Mouse (Mus musculus): Measurements from ENCODE around the gene Zbtb22. TPM values are rescaled to one million over a fixed set of nuclear protein-coding genes. Genes with fewer than 3 reads are reported as not detected.
A peak's percentile ranks its signal among the peaks of the same experiment; 100 is the strongest.

Gene Zbtb22
- polyA plus RNA-seq, 1 experiment = 11.1 TPM

DNA sequence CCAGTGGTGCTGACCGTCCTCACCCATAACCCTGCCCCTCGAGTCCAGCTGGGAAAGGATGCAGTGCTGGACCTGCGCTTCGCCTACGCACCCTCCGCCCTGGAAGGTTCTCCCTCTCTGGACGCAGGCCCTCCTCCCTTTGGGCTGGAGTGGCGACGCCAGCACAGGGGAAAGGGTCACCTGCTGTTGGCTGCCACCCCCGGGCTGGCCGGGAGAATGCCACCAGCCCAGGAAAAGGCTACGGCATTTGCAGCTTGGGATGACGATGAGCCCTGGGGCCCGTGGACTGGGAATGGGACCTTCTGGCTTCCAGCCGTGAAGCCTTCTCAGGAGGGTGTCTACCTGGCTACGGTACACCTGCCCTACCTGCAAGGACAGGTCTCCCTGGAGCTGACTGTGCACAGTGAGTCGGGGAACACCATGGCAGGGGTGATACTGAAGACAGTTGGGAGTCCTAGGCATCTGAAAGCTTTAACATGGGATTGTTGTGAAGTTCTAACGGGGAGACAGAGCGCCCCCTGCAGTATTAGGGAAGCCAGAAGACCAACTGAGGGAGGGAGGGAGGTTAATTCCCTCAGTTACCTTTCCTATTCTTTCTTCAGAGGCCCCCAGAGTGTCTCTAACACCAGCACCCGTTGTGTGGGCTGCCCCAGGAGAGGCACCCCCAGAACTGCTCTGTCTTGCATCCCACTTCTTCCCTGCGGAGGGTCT lies 9.9 kb downstream of the Zbtb22 start:
- Histone ChIP-seq H3K4me1 (ENCODE audit: control insufficient read depth, insufficient read depth, insufficient read length, low read length) (no peaks in the 10 kb centered on the region), H3K4me3 (ENCODE audit: insufficient read depth, low read depth, low read length) (no peak overlapping the region), H3K27ac (replicated peaks; ENCODE audit: low read depth, low read length) (no peak overlapping the region)

- no peak overlapping the region for H3K4me3 ChIP-seq (ENCODE audit: insufficient read depth, low read depth, low read length)
- no peak overlapping the region for H3K27ac ChIP-seq (replicated peaks; ENCODE audit: low read depth, low read length)
- H3K4me1 ChIP-seq (ENCODE audit: control insufficient read depth, insufficient read depth, insufficient read length, low read length) = no peaks in the 10 kb centered on the region; the same call in 1 of the 2 replicates
These were observed 10.7 kb downstream of the Zbtb22 start for GRCm38 (mm10) chr17:33926207-33926932.

DNA sequence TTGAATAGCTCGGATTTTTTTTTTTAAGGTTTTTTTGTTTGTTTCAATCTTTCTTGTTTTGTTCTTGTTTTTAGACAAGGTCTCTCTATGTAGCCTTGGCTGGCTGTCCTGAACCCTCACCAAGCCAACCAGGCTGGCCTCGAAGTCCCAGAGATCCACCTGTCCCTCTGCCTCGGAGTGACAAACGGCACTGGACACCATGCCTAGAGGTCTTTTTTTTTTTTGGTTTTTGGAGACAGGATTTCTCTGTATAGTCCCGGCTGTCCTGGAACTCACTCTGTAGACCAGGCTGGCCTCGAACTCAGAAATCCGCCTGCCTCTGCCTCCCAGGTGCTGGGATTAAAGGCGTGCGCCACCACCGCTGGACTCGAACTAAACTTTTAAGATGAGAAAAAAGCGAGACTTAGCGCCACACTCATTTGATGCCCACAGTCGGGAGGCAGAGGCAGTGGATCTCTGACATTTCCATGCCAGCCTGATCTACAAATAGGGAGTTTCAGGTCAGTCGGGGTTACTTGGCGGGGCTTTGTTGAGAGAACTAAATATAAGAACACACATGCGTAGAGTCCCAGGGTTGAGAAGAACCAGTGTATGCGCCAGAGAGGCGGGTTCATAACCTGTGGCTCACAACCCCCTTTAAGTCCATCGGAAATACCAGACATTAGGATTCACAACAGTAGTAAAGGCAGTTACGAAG lies 12.7 kb downstream of the Zbtb22 start:
- Histone ChIP-seq H3K4me1 (ENCODE audit: control insufficient read depth, insufficient read depth, insufficient read length, low read length) (peaks cover 3% of the 10 kb centered on the region; the same call in 1 of the 2 replicates), H3K27ac (replicated peaks; ENCODE audit: low read depth, low read length) (no peak overlapping the region), H3K4me3 (ENCODE audit: insufficient read depth, low read depth, low read length) (peak overlapping the region; percentile 90)

DNA sequence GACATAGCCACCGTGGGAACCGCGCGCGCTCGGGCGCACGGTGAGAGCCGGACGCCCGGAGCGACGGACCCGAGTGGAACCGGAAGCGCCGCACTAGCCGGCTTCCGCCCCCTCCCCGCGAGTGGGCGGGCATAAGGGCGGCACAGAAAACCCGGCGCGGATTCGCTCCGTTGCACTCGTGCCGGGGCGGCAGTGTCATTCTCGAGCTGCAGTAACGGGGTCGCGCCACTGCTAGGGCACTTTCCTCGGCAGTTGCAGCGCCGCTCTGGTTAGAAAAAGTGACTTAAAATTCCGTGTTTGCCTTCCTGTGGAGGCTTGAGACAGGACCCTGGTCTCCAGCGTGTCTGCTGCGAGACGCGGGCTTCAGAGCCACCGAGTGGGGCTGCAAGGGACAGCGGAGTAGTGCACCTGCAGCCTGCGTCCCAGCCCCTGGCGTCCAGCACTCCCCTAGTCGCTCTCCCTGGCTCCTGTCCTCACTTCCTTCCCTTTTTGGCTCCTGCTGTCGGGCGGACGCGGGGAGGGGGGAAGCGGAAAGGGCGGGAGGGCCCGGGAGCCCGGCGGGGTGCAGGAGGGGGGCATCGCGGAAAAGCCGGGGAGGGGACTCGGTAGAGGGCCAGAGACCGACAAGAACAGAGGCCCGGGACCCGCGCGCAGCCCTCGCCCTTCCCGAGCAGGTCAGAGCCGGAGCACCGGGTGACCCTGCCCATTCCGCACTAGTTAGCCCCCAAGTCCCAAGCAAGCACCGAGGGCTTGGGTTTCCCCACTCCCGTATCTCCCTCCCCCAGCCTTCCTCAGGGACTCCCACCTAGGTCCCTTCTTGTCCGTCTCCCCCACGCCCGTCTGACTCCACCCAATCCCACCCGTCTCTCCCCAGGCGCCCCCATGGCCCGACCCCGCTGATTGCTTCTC lies 13.9 kb downstream of the Zbtb22 start, which contains the start of gene Rgl2:
Gene Rgl2 (plus strand): TSS at position 173 of the 909 bp plus-strand sequence.
- peaks cover 3% of the 10 kb centered on the region; the same call in 1 of the 2 replicates for H3K4me1 ChIP-seq (ENCODE audit: control insufficient read depth, insufficient read depth, insufficient read length, low read length)

DNA sequence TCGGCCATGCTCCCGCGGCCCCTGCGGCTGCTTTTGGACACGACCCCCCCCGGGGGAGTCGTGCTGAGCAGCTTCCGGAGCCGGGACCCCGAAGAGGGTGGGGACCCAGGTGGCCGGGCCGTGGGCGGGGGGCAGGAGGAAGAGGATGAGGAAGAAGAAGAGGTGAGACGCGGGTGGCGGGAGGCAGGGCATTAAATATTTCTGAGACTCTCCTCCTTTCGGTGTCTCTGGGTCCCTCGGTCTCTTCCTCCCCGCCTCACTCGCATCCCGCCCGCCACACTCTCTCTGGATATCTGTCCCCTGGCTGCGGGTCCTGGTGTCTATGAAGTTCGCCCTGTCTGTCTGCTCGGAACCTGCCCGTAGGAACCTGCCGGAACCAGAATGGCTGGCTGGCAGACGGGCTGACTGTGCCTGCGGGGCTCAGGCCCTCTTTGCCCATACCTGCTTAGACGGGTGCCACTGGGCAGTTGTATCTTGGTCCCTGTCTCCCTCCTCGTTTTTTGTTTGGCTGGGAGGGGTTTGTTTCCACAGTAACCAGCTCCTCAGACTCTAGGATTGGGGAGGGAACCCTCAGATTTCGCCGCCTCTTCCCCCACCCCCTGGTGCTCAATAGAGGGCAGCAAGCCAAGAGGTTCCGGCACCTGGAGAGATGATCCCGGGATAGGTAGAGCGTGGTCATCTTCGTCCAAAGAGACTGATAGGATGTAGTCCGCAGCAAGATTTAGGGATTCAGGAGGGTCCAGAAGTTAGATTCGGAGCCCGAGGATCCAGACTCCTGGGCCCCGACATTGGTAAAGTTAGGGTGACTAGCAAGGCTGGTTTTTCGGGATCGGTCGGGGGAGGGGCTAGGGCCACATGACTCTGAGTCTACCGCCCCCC lies 14.8 kb downstream of the Zbtb22 start:
- H3K27ac ChIP-seq (replicated peaks; ENCODE audit: low read depth, low read length) = peak overlapping the region; percentile 89
- H3K4me3 ChIP-seq (ENCODE audit: insufficient read depth, low read depth, low read length) = peak overlapping the region; percentile 90
- H3K4me1 ChIP-seq (ENCODE audit: control insufficient read depth, insufficient read depth, insufficient read length, low read length) = peaks cover 3% of the 10 kb centered on the region; the same call in 1 of the 2 replicates

More for the DNA sequence above, 13.9 kb downstream of the Zbtb22 start, which contains the start of gene Rgl2:
- H3K27ac ChIP-seq (replicated peaks; ENCODE audit: low read depth, low read length) = peak within 1 kb of the TSS; percentile 92
- H3K4me3 ChIP-seq (ENCODE audit: insufficient read depth, low read depth, low read length) = peak within 1 kb of the TSS; percentile 90

GRCm38 (mm10) chr17:33931159-33931866 lies 15.6 kb downstream of the Zbtb22 start:
- H3K4me1 ChIP-seq (ENCODE audit: control insufficient read depth, insufficient read depth, insufficient read length, low read length) = peaks cover 3% of the 10 kb centered on the region; the same call in 1 of the 2 replicates
- H3K27ac ChIP-seq (replicated peaks; ENCODE audit: low read depth, low read length) = peak overlapping the region; percentile 36
- peak overlapping the region; percentile 90 for H3K4me3 ChIP-seq (ENCODE audit: insufficient read depth, low read depth, low read length)

DNA sequence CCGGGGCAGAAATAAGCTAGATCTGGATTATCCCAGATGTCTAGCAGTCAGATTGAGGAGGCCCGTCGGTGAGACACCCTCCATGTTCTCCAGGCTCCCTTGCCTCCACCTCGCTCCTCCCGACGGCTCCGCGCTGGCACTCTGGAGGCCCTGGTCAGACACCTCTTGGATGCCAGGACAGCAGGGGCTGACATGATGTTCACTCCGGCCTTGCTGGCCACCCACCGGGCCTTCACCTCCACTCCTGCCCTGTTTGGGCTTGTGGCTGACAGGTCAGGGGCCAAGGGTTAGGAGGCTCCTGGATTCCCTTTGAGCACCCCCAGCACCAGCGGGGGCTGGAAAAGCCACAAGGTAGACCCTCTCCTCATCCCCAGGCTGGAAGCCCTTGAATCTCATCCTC lies 16.2 kb downstream of the Zbtb22 start:
- H3K4me1 ChIP-seq (ENCODE audit: control insufficient read depth, insufficient read depth, insufficient read length, low read length) = peaks cover 3% of the 10 kb centered on the region; the same call in 1 of the 2 replicates
- H3K27ac ChIP-seq (replicated peaks; ENCODE audit: low read depth, low read length) = peak overlapping the region; percentile 62; the same call in 1 of the 2 replicates
- 0 out of 2 replicates have a peak overlapping the region, but pooled peaks have one; percentile 3 for H3K4me3 ChIP-seq (ENCODE audit: insufficient read depth, low read depth, low read length)

- Histone ChIP-seq H3K4me3 (ENCODE audit: insufficient read depth, low read depth, low read length) (0 out of 2 replicates have a peak overlapping the region, but pooled peaks have one; percentile 11), H3K4me1 (ENCODE audit: control insufficient read depth, insufficient read depth, insufficient read length, low read length) (peaks cover 3% of the 10 kb centered on the region; the same call in 1 of the 2 replicates), H3K27ac (replicated peaks; ENCODE audit: low read depth, low read length) (peak overlapping the region; percentile 62)
These were observed 16.7 kb downstream of the Zbtb22 start for GRCm38 (mm10) chr17:33932448-33932847.

DNA sequence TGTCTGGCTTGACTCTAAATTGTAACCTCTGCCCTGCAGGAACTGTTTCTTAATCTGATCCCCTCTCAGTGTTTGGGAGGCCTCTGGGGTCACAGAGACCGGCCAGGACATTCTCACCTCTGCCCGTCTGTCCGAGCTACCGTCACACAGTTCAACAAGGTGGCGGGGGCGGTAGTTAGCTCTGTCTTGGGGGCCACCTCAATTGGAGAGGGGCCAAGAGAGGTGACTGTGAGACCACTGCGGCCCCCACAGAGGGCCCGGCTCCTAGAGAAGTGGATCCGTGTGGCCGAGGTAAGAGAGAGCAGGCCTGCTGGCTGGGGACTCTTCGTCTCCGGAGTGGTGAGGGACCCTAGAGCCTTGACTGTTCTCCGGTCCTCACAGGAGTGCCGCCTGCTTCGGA lies 17.3 kb downstream of the Zbtb22 start:
- Histone ChIP-seq H3K4me3 (ENCODE audit: insufficient read depth, low read depth, low read length) (peak overlapping the region; percentile 31), H3K4me1 (ENCODE audit: control insufficient read depth, insufficient read depth, insufficient read length, low read length) (peaks cover 3% of the 10 kb centered on the region; the same call in 1 of the 2 replicates), H3K27ac (replicated peaks; ENCODE audit: low read depth, low read length) (peak overlapping the region; percentile 62)

DNA sequence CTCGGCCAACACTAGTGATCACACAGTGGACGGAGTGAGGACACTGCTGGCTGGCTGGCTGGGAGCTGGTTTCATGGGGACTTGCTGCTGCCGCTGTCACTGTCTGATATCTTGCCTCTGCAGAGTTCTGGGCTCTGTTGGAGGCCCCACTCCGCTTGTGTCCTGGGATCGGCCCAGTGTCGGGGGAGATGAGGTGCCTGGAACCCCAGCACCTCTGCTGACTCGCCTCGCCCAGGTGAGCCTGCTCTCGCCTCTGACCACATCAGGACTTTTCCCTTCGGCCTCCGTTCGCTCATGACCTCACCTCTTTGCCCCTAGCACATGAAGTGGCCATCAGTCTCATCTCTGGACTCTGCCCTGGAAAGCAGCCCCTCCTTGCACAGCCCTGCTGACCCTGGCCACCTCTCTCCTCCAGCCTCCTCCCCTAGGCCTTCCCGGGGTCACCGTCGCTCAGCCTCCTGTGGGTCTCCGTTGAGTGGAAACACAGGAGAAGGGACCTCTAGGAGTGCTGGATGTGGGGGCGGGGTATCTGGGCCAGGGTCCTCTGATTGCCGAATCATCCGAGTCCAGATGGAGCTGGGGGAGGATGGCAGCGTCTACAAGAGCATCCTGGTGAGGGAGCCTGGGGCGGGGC lies 19.8 kb downstream of the Zbtb22 start:
- Histone ChIP-seq H3K4me3 (ENCODE audit: insufficient read depth, low read depth, low read length) (no peak overlapping the region), H3K27ac (replicated peaks; ENCODE audit: low read depth, low read length) (no peak overlapping the region), H3K4me1 (ENCODE audit: control insufficient read depth, insufficient read depth, insufficient read length, low read length) (peaks cover 8% of the 10 kb centered on the region; the same call in 1 of the 2 replicates)

DNA sequence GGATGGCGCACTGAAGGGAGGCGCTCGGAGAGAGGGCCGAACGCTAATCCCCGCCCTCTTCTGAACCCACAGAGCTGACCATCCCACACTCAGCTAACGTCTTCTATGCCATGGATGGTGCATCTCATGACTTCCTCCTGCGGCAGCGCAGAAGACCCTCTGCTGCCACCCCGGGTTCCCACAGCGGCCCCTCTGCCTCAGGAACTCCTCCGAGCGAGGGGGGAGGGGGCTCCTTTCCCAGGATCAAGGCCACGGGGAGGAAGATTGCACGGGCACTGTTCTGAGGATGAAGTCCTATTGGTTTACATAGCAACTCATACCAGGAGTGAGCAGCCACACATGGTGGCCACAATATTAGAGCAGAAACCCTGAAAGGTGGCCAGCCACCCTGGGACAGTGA lies 21.3 kb downstream of the Zbtb22 start:
- Histone ChIP-seq H3K27ac (replicated peaks; ENCODE audit: low read depth, low read length) (no peak overlapping the region), H3K4me1 (ENCODE audit: control insufficient read depth, insufficient read depth, insufficient read length, low read length) (peaks cover 11% of the 10 kb centered on the region), H3K4me3 (ENCODE audit: insufficient read depth, low read depth, low read length) (no peak overlapping the region)

GRCm38 (mm10) chr17:33938783-33939182 lies 23.1 kb downstream of the Zbtb22 start:
- Histone ChIP-seq H3K4me3 (ENCODE audit: insufficient read depth, low read depth, low read length) (peak overlapping the region; percentile 97; the same call in 1 of the 2 replicates), H3K27ac (replicated peaks; ENCODE audit: low read depth, low read length) (no peak overlapping the region), H3K4me1 (ENCODE audit: control insufficient read depth, insufficient read depth, insufficient read length, low read length) (peaks cover 7% of the 10 kb centered on the region)
